Mouse (Mus musculus) liver, embryonic 14.5 days (tissue): ENCODE data around the gene Ubxn2a. TPM values are rescaled to one million over a fixed set of nuclear protein-coding genes. Genes with fewer than 3 reads are reported as not detected.
A peak's percentile ranks its signal among the peaks of the same experiment; 100 is the strongest.

Experiments used
- ATAC-seq: fragments of 200-750 bp; cut with Nextera tagmentation; 2 replicates; pipeline ENCODE4 v1.8.0; 2017; ENCODE audit warnings: moderate number of reproducible peaks, mild to moderate bottlenecking, moderate library complexity; ENCODE audit not compliant: insufficient read depth
- DNase-seq, 3 experiments: peaks; one replicate each; pipeline ENCODE4 v3.0.0-alpha.2; 2012 to 2013; ENCODE audit warnings: low read depth in 3 of 3, low spot score in 3 of 3
- H3K27ac ChIP-seq: fragments of 300-500 bp; sonication (generic); 2 replicates; pipeline ENCODE4 v1.5.1; 2014; ENCODE audit warnings: moderate library complexity, mild to moderate bottlenecking, control low read depth, inconsistent platforms
- H3K27me3 ChIP-seq: fragments of 300-500 bp; sonication (generic); 2 replicates; pipeline ENCODE4 v1.6.1; 2014; ENCODE audit warnings: mild to moderate bottlenecking, low read length, moderate library complexity; ENCODE audit not compliant: control insufficient read depth, insufficient read depth
- H3K36me3 ChIP-seq: fragments of 300-500 bp; sonication (generic); replicated peaks from 2 replicates; pipeline ENCODE4 v1.6.1; 2014; ENCODE audit warnings: low read depth; ENCODE audit not compliant: control insufficient read depth, insufficient read depth
- H3K4me1 ChIP-seq, 2 experiments: fragments of 200-500 bp in 1 of 2; fragments of 300-500 bp in 1 of 2; sonication (generic) in 1 of 2; replicated peaks; 2 replicates each; pipeline ENCODE4 v1.6.1; 2012 to 2014; ENCODE audit warnings: antibody characterized with exemption in 1 of 2, inconsistent platforms in 1 of 2, low read length in 1 of 2; ENCODE audit not compliant: control insufficient read depth in 2 of 2, insufficient read depth in 2 of 2
- H3K4me2 ChIP-seq: fragments of 300-500 bp; sonication (generic); 2 replicates; pipeline ENCODE4 v1.6.1; 2014; ENCODE audit warnings: low read depth, mild to moderate bottlenecking, control low read depth, moderate library complexity
- H3K4me3 ChIP-seq, 2 experiments: fragments of 200-500 bp in 1 of 2; fragments of 300-500 bp in 1 of 2; sonication (generic) in 1 of 2; 2 replicates each; pipeline ENCODE4 v1.5.1; 2012 to 2014; ENCODE audit warnings: low read depth in 2 of 2, low read length in 2 of 2, mild to moderate bottlenecking in 2 of 2, control low read depth in 1 of 2, inconsistent platforms in 1 of 2, moderate library complexity in 1 of 2; ENCODE audit not compliant: insufficient read depth in 1 of 2
- H3K9ac ChIP-seq: fragments of 300-500 bp; sonication (generic); replicated peaks from 2 replicates; pipeline ENCODE4 v1.6.1; 2014; ENCODE audit warnings: mild to moderate bottlenecking, control low read depth, moderate library complexity
- H3K9me3 ChIP-seq: fragments of 300-500 bp; sonication (generic); 2 replicates; pipeline ENCODE4 v1.6.1; 2016; ENCODE audit warnings: low read length, mixed read lengths; ENCODE audit not compliant: control insufficient read depth
- CTCF ChIP-seq: IDR thresholded peaks from 2 replicates; pipeline ENCODE4 v1.5.1; 2016; ENCODE audit warnings: antibody characterized with exemption, low read depth, control low read depth
- EP300 ChIP-seq: IDR thresholded peaks from 2 replicates; pipeline ENCODE4 v1.6.1; 2016; ENCODE audit warnings: antibody characterized with exemption, low read depth
- WGBS: fragments of 180-500 bp; shearing (Covaris S2); extraction: QIAGEN DNeasy Blood & Tissue Kit; methylation state at CpG from one replicate; pipeline ENCODE4 v1.1.7; 2014; ENCODE audit not compliant: insufficient replicate concordance; 5-methylcytosine and 5-hydroxymethylcytosine counted together
- polyA plus RNA-seq, 2 experiments: library from polyadenylated mRNA; depleted of rRNA in 1 of 2; stranded (reverse) in 1 of 2; unstranded in 1 of 2; fragments of >200 nt; fragmentation: Nextera tagmentation in 1 of 2; extraction: Ambion mirVana in 1 of 2; gene quantifications; 2 replicates each; pipeline versions ENCODE4 v1.2.1 to v1.2.3; 2012 to 2014

The Ubxn2a gene
- polyA plus RNA-seq, 2 experiments, result 7.4 to 23.0 TPM

DNA sequence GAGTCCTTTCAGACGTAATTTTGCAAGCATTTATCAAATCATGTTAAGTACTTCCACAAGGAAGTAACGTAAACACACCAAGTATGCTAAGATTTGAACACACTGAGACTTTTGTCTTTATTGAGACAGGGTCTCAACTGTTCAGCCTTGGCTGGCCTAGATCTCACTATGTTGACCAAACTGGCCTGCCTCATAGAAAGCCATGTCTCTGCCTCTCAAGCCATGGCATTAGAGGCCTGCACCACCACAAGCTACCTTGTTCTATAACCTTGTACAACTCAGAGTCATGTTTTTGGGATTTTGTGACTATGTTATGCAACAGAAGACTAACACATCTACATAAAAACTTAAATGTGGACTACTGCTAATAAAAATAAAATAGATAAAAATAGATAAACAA lies 25.4 kb downstream of the Ubxn2a start:
- Histone ChIP-seq H3K9ac (no peak overlapping the region), H3K4me1 (no peaks in the 10 kb centered on the region), H3K27ac (no peak overlapping the region), H3K9me3 (no peaks in the 10 kb centered on the region), H3K4me2 (no peak overlapping the region), H3K27me3 (no peaks in the 10 kb centered on the region), H3K4me3 (no peak overlapping the region), H3K36me3 (peaks cover 34% of the 10 kb centered on the region)
- no peak for TF ChIP-seq EP300
- TF ChIP-seq CTCF, result no peak
- 84% methylated on average over 2 of the region's 2 CpGs for WGBS
- DNase-seq (no peak), ATAC-seq (no peak)

DNA sequence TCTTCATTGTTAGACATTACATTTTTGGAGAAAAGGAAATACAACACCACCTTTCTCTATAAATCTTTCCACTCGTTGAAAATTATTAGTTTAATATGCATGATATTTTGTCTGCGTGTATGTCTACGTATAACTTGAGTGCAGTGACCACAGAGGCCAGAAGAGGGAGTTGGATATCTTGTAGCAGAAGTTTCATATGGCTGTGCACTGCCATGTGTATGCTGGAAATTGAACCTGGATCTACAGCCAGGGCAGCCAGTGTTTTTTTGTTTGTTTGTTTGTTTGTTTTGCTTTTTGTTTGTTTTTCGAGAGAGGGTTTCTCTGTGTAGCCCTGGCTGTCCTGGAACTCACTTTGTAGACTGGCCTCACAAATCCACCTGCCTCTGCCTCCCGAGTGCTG lies 28.5 kb downstream of the Ubxn2a start:
- WGBS, result 79% methylated on average over 5 of the region's 5 CpGs
- DNase-seq (peak in 1 of 3 experiments; percentile 38), ATAC-seq (no peak)
- H3K9ac ChIP-seq, result no peak overlapping the region
- H3K27ac ChIP-seq, result no peak overlapping the region
- H3K36me3 ChIP-seq, result peaks cover 27% of the 10 kb centered on the region
- H3K9me3 ChIP-seq, result no peaks in the 10 kb centered on the region
- TF ChIP-seq CTCF (peak; percentile 57), EP300 (no peak)
- H3K4me1 ChIP-seq, result peaks cover 17 to 18% of the 10 kb centered on the region in 2 experiments
- no peak overlapping the region for H3K4me2 ChIP-seq
- no peaks in the 10 kb centered on the region for H3K27me3 ChIP-seq
- no peak overlapping the region for H3K4me3 ChIP-seq

DNA sequence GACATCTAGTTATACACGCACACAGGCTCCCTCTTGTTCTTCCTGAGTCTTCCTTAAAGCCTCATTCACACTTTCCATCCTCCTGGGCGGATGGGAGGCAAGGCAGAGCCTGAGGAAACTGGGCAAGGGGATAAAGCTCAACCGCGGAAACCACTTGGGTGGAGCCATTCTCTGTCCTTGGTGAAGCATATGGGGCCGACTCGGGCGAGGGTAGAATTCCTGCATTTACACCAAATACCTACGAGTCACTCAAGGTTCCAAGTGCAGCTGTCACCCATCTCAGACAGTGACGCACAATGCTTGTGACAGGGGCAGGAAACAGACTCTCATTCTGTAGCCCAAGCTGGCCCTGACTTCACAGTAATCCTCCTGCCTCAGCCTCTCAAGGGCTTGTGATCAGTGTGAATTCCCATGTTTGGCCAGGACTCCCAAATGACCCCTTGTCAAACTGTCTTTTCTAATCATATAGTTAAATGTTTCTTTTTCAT lies 29.2 kb downstream of the Ubxn2a start:
- no peak for DNase-seq
- Histone ChIP-seq H3K27me3 (no peaks in the 10 kb centered on the region), H3K9ac (no peak overlapping the region), H3K36me3 (peaks cover 23% of the 10 kb centered on the region), H3K9me3 (no peaks in the 10 kb centered on the region), H3K4me1 (peaks cover 17 to 18% of the 10 kb centered on the region in 2 experiments), H3K27ac (no peak overlapping the region), H3K4me3 (no peak overlapping the region), H3K4me2 (no peak overlapping the region)
- TF ChIP-seq CTCF (no peak), EP300 (no peak)
- WGBS, result 32% methylated on average over 9 of the region's 9 CpGs
- ATAC-seq, result no peak

DNA sequence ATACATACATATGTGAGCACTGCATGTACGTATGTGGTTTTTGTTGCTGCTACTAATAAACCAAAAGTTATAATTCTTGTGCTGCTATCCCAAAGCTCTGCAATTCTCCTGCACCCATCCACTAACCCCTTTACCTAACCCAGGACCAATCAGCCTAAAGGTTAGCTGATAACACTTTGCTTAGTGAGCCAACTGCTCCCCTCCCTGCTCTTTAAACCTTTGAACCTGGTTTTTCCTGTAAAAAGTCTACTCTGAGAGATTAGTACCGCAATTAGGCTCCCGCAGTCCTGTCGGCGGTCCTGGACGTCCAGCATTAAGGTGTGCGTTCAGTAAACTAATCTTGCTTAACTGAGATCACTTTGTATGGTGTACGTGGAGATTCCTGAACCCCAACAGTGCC lies 31.9 kb downstream of the Ubxn2a start:
- WGBS, result 64% methylated on average over 8 of the region's 8 CpGs
- ATAC-seq (no peak), DNase-seq (no peak)
- H3K27me3 ChIP-seq, result no peaks in the 10 kb centered on the region
- no peak for TF ChIP-seq EP300
- TF ChIP-seq CTCF, result no peak
- no peak overlapping the region for H3K9ac ChIP-seq
- peaks cover 10% of the 10 kb centered on the region for H3K36me3 ChIP-seq
- no peak overlapping the region; the same call in 1 of the 2 replicates for H3K4me2 ChIP-seq
- no peak overlapping the region for H3K4me3 ChIP-seq
- H3K4me1 ChIP-seq, result peaks cover 23 to 38% of the 10 kb centered on the region in 2 experiments
- H3K27ac ChIP-seq, result peak overlapping the region; percentile 14; the same call in 1 of the 2 replicates
- no peaks in the 10 kb centered on the region for H3K9me3 ChIP-seq

DNA sequence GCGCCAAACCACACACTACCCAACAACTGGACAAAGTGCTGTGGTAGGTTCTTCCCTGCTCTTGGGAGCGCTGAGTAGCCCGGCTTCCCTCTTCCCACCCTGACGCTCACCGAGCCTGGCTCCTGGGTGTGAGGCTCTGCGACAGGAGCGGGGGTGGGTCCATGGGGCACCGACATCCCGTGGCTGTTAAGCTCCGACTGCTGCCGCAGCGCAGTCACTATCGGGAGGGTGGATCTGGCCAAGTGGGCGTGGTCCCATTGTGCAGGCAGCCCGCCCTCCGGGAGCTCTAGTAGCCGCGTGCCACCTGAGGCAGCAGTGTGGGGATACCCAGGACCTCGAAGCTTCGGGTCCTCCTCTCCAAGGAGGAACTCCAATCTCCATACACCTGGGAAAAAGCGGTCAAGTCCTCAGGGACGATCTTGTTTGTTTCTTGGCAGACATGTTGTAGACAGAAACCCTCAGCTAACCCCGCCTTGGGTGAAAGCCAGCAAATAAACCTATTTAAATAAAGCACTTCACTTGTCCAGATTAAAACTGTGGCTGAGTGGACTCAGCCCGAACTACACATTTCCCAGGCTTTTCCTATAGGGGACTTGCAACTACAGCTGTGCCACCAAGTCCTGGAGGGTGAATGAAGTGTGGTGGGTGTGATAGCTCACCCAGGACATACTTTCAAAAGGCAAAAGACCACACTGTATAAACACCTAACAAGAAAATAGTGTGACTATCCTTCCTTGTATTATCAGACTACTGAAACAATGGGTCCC lies 33.2 kb downstream of the Ubxn2a start, which contains the start of gene Mfsd2b:
Gene Mfsd2b (minus strand): TSS at position 199 of the 767 bp plus-strand sequence.
- Histone ChIP-seq H3K27ac (peak within 1 kb of the TSS; percentile 99), H3K27me3 (no peaks in the 10 kb centered on the region), H3K36me3 (peaks cover 18% of the 10 kb centered on the region), H3K9me3 (no peaks in the 10 kb centered on the region), H3K9ac (peak within 1 kb of the TSS; percentile 100), H3K4me1 (peaks cover 23 to 41% of the 10 kb centered on the region in 2 experiments), H3K4me3 (peak within 1 kb of the TSS; percentile 82 to 92), H3K4me2 (peak within 1 kb of the TSS; percentile 96)
- ATAC-seq (peak; percentile 80), DNase-seq (peak; percentile 88 to 89 (median 88))
- WGBS, result under 1% methylated on average over 24 of the region's 24 CpGs
- TF ChIP-seq CTCF (no peak), EP300 (no peak; the same call in 1 of the 2 replicates)
